Mouse (Mus musculus): Measurements from ENCODE around the gene Adam15. TPM values are rescaled to one million over a fixed set of nuclear protein-coding genes. Genes with fewer than 3 reads are reported as not detected.

Gene Adam15
- total RNA-seq, 1 experiment: 56.3 TPM

GRCm38 (mm10) chr3:89332476-89332875, 17.3 kb downstream of the Adam15 start:
- Histone ChIP-seq H3K4me3 (ENCODE audit: insufficient read depth in 1 of 2, low read depth in 1 of 2, low read length in 2 of 2, poor library complexity in 1 of 2, severe bottlenecking in 1 of 2) (no peak overlapping the region), H3K9ac (ENCODE audit: insufficient read depth, low read depth, low read length, poor library complexity, severe bottlenecking) (no peak overlapping the region), H3K27ac (ENCODE audit: insufficient read depth, low read depth, low read length, poor library complexity, severe bottlenecking) (no peak overlapping the region), H3K4me1 (ENCODE audit: control insufficient read depth in 2 of 2, insufficient read depth in 2 of 2, low read length in 2 of 2, poor library complexity in 1 of 2) (peaks cover 4 to 32% of the 10 kb centered on the region in 2 experiments; a peak in 3 of 4 replicates), H3K36me3 (ENCODE audit: control insufficient read depth, insufficient read depth, low read length, poor library complexity, severe bottlenecking) (peaks cover 19% of the 10 kb centered on the region), H3K9me3 (ENCODE audit: control insufficient read depth, insufficient read depth, low read depth, low read length) (no peaks in the 10 kb centered on the region)
- no peak for DNase-seq (ENCODE audit: low read depth, low spot score)
- in situ Hi-C loops (cut with MboI; ENCODE audit: low sequenced_read_pairs in 2 of 2, unreplicated experiment in 2 of 2): no loop called here
- TF ChIP-seq ZC3H11A (IDR thresholded peaks at IDR 0.05; ENCODE audit: borderline replicate concordance, low read depth, low read length) (no peak), CHD2 (IDR thresholded peaks at IDR 0.05; ENCODE audit: low read depth, low read length) (no peak), HCFC1 (IDR thresholded peaks at IDR 0.05; ENCODE audit: borderline replicate concordance, insufficient read depth, low read length) (no peak), ZNF384 (IDR thresholded peaks at IDR 0.05; ENCODE audit: low read depth, low read length) (no peak), MAFK (IDR thresholded peaks at IDR 0.05; ENCODE audit: insufficient read depth, low read depth, low read length) (no peak)

DNA sequence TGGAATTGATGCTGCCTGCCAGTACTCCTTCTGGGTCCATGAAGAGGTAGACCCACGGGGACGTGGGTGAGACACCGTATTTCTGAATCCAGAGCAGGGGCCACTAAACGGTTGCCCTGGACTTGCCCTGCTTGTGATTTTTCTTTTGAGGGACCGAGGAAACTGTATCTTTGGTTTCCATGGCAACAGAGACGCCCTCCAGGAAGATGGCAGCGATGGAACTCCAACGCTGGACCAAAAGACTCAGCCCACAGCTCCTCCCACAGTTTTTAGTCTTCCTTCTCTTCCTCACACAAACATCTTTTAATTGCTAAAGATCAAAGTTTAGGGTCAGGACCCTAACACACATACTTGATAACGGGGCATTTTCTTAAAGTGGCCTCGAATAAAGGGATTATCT, 17.8 kb downstream of the Adam15 start:
- DNase-seq (ENCODE audit: low read depth, low spot score): no peak
- peaks cover 4 to 34% of the 10 kb centered on the region in 2 experiments; a peak in 3 of 4 replicates for H3K4me1 ChIP-seq (ENCODE audit: control insufficient read depth in 2 of 2, insufficient read depth in 2 of 2, low read length in 2 of 2, poor library complexity in 1 of 2)
- H3K9me3 ChIP-seq (ENCODE audit: control insufficient read depth, insufficient read depth, low read depth, low read length): no peaks in the 10 kb centered on the region
- no peak overlapping the region for H3K27ac ChIP-seq (ENCODE audit: insufficient read depth, low read depth, low read length, poor library complexity, severe bottlenecking)
- peaks cover 19% of the 10 kb centered on the region for H3K36me3 ChIP-seq (ENCODE audit: control insufficient read depth, insufficient read depth, low read length, poor library complexity, severe bottlenecking)
- no peak for TF ChIP-seq ZC3H11A (IDR thresholded peaks at IDR 0.05; ENCODE audit: borderline replicate concordance, low read depth, low read length)
- no peak for TF ChIP-seq ZNF384 (IDR thresholded peaks at IDR 0.05; ENCODE audit: low read depth, low read length)
- no peak for TF ChIP-seq HCFC1 (IDR thresholded peaks at IDR 0.05; ENCODE audit: borderline replicate concordance, insufficient read depth, low read length)
- no peak for TF ChIP-seq CHD2 (IDR thresholded peaks at IDR 0.05; ENCODE audit: low read depth, low read length)
- no peak for TF ChIP-seq MAFK (IDR thresholded peaks at IDR 0.05; ENCODE audit: insufficient read depth, low read depth, low read length)
- in situ Hi-C loops (cut with MboI; ENCODE audit: low sequenced_read_pairs in 2 of 2, unreplicated experiment in 2 of 2): no loop called here
- H3K4me3 ChIP-seq (ENCODE audit: insufficient read depth in 1 of 2, low read depth in 1 of 2, low read length in 2 of 2, poor library complexity in 1 of 2, severe bottlenecking in 1 of 2): no peak overlapping the region
- no peak overlapping the region for H3K9ac ChIP-seq (ENCODE audit: insufficient read depth, low read depth, low read length, poor library complexity, severe bottlenecking)

DNA sequence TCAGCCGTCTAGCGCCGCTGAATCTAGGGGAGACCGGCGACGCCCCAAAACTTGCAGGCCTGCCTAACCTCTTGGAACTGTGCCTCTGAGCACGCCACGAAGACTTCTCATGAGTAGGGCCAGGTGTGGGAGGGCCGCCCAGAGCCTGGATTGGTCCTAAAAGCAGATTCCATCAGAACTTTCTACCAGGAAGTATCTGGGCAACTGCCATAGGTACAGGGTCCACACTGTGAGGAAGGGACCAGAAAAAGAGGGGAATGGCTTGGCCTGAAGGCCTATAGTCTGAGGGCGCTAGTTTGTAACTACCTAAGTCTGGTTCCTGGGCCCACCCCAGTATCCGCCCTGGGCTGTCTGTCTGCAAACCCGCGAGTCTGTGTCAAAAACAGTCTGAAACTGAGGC, 18.2 kb downstream of the Adam15 start:
- Histone ChIP-seq H3K9ac (ENCODE audit: insufficient read depth, low read depth, low read length, poor library complexity, severe bottlenecking) (no peak overlapping the region), H3K9me3 (ENCODE audit: control insufficient read depth, insufficient read depth, low read depth, low read length) (no peaks in the 10 kb centered on the region), H3K4me1 (ENCODE audit: control insufficient read depth in 2 of 2, insufficient read depth in 2 of 2, low read length in 2 of 2, poor library complexity in 1 of 2) (peaks cover 4 to 35% of the 10 kb centered on the region in 2 experiments; a peak in 3 of 4 replicates), H3K27ac (ENCODE audit: insufficient read depth, low read depth, low read length, poor library complexity, severe bottlenecking) (no peak overlapping the region), H3K4me3 (ENCODE audit: insufficient read depth in 1 of 2, low read depth in 1 of 2, low read length in 2 of 2, poor library complexity in 1 of 2, severe bottlenecking in 1 of 2) (peak overlapping the region in 1 of 2 experiments; percentile 2; a peak in 1 of 4 replicates), H3K36me3 (ENCODE audit: control insufficient read depth, insufficient read depth, low read length, poor library complexity, severe bottlenecking) (peaks cover 19% of the 10 kb centered on the region)
- no peak for DNase-seq (ENCODE audit: low read depth, low spot score)
- TF ChIP-seq ZNF384 (IDR thresholded peaks at IDR 0.05; ENCODE audit: low read depth, low read length) (no peak), ZC3H11A (IDR thresholded peaks at IDR 0.05; ENCODE audit: borderline replicate concordance, low read depth, low read length) (no peak), HCFC1 (IDR thresholded peaks at IDR 0.05; ENCODE audit: borderline replicate concordance, insufficient read depth, low read length) (no peak), MAFK (IDR thresholded peaks at IDR 0.05; ENCODE audit: insufficient read depth, low read depth, low read length) (no peak), CHD2 (IDR thresholded peaks at IDR 0.05; ENCODE audit: low read depth, low read length) (no peak)
- in situ Hi-C loops (cut with MboI; ENCODE audit: low sequenced_read_pairs in 2 of 2, unreplicated experiment in 2 of 2): no loop called here

DNA sequence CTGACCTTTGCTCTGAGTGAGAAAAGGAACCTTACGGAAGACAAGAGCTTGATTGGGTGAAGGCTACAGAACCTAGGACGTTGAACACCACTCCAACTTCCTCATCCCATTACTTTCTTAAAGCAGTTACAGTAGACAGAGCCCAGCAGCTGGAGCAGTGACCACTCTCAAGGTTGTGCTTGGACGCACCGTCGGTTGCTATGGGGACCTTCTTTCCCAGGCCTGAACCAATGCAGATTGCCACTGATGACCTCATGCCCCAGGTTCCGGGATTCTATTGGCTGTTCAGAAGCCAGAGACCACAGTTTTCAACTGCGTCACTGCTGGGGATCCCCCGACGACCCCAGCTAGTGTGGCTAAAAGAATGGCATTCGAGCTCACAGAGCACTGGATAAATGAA, 18.8 kb downstream of the Adam15 start:
- no peak for DNase-seq (ENCODE audit: low read depth, low spot score)
- Histone ChIP-seq H3K36me3 (ENCODE audit: control insufficient read depth, insufficient read depth, low read length, poor library complexity, severe bottlenecking) (peaks cover 19% of the 10 kb centered on the region), H3K4me1 (ENCODE audit: control insufficient read depth in 2 of 2, insufficient read depth in 2 of 2, low read length in 2 of 2, poor library complexity in 1 of 2) (peaks cover 4 to 35% of the 10 kb centered on the region in 2 experiments; a peak in 3 of 4 replicates), H3K9me3 (ENCODE audit: control insufficient read depth, insufficient read depth, low read depth, low read length) (no peaks in the 10 kb centered on the region), H3K4me3 (ENCODE audit: insufficient read depth in 1 of 2, low read depth in 1 of 2, low read length in 2 of 2, poor library complexity in 1 of 2, severe bottlenecking in 1 of 2) (0 out of 4 replicates have a peak overlapping the region, but pooled peaks of 1 of the 2 experiments have one; percentile 2), H3K9ac (ENCODE audit: insufficient read depth, low read depth, low read length, poor library complexity, severe bottlenecking) (no peak overlapping the region), H3K27ac (ENCODE audit: insufficient read depth, low read depth, low read length, poor library complexity, severe bottlenecking) (no peak overlapping the region)
- in situ Hi-C loops (cut with MboI; ENCODE audit: low sequenced_read_pairs in 2 of 2, unreplicated experiment in 2 of 2): no loop called here
- TF ChIP-seq CHD2 (IDR thresholded peaks at IDR 0.05; ENCODE audit: low read depth, low read length) (no peak), ZNF384 (IDR thresholded peaks at IDR 0.05; ENCODE audit: low read depth, low read length) (no peak), HCFC1 (IDR thresholded peaks at IDR 0.05; ENCODE audit: borderline replicate concordance, insufficient read depth, low read length) (no peak), ZC3H11A (IDR thresholded peaks at IDR 0.05; ENCODE audit: borderline replicate concordance, low read depth, low read length) (no peak), MAFK (IDR thresholded peaks at IDR 0.05; ENCODE audit: insufficient read depth, low read depth, low read length) (no peak)

Data from ES-E14 (cell line).